Mouse (Mus musculus): ENCODE measurements around the gene Sfmbt2.
"Not testable (repeated sequence)": the region's sequence is repeated elsewhere in the genome, so short reads cannot be mapped to it uniquely, and the experiment has no call there.

The Sfmbt2 gene

DNA sequence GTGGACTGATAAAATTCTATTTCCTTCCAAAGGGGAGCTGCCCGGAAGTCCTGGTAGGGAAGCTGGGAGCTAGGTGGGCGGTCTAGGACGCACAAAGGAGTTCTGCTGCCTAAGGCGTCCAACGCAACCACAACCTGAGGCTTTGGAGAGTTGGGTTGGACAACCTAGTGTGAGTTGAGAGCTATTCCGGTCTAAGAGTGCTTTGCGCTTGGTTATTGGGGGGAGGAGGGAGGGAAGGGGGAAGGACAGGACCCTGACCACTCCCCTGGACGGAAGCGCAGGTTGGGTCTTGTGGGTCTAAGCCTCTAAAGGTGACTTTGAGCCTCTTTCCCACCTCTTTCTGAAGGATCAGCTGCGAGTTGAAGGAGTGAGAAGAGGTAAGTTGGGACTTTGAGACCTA, at the start of gene Sfmbt2:
Gene Sfmbt2 (plus strand): TSS at position 335 of the 400 bp plus-strand sequence.
- DNase-seq (ENCODE audit: low read depth, low spot score): no peak

DNA sequence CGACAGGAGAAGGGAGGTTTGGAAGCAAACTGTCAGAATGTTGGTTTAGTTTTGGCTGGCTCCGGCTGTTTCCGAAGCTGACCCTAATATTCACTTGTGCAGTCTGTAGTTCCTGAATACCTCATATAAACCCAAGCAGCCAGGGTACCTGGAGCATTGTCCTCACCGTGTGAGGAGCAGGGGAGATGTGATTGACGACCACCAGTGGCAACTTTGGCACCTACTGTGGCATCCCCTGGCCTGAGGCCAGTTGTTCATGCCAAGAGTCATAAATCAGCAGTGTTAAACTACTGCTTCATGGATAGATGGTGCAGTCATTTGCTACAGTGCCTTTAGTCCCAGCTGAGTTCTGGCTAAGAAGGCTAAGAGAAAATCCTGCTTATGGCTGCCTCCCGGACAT, 49.2 kb upstream of the Sfmbt2 start:
- DNase-seq (ENCODE audit: low read depth, low spot score): no peak

DNA sequence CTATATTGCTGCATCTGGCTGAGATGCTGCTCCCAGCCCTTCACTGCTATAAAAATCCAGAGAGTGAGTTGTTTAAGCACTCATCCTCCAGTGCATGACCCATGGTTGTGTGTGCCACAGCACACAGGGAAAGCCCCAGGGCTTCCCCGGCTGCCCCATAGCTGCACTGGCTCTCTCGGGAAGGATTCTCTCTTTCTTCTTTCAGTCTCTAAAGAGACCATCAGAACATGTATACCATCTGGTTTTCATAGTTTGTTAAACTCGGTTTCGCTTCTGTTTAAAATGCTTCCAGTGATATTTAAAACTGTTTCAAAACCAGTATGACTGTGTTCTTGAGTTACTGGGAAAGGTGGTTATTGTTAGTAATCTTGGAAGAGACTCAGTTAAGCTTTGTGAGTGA, 47.1 kb upstream of the Sfmbt2 start:
- DNase-seq (ENCODE audit: low read depth, low spot score): no peak

GRCm38 (mm10) chr2:10324980-10325379, 45.3 kb upstream of the Sfmbt2 start:
- no peak for DNase-seq (ENCODE audit: low read depth, low spot score)

DNA sequence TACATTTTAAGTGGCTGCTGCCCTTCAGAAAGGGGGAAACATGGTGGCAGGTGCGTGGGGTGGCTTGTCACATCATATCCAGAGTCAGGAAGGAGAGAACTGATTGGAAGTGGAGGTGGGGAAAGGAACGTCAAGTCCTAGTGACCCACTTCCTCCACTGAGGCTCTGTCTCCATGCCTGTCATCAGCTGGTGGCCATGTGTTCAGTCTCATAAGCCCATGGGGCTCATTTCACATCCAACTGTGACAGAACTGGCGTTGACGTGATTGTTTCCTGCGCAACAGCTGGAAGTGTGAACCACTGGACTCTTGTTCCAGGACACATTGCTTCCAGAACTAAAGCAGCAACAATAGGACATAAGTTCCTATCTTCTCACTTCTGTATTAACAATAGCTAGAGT, 40.1 kb upstream of the Sfmbt2 start:
- DNase-seq (ENCODE audit: low read depth, low spot score): no peak

GRCm38 (mm10) chr2:10334299-10334698, 36.0 kb upstream of the Sfmbt2 start:
- no peak for DNase-seq (ENCODE audit: low read depth, low spot score)

GRCm38 (mm10) chr2:10335037-10335608, 35.2 kb upstream of the Sfmbt2 start:
- DNase-seq (ENCODE audit: low read depth, low spot score): no peak

DNA sequence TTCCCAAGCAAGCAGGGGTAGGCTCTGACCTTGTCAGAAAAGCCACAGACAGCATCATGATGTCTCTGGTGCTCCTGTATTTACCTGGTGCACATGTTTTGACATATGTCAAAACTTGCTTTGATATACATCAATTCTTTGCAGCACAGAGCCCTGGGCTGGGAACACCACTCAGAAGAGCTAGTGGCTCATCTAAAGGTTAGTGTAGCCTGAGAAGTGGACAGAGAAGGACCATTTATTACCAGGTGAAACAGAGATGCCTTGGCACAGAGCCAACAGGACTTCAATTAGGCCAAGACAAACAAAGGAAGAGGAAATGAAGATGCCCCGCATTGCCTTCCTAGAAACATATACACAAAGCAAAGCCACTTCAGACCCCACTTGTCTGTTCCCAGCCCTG, 30.3 kb upstream of the Sfmbt2 start:
- DNase-seq (ENCODE audit: low read depth, low spot score): no peak

DNA sequence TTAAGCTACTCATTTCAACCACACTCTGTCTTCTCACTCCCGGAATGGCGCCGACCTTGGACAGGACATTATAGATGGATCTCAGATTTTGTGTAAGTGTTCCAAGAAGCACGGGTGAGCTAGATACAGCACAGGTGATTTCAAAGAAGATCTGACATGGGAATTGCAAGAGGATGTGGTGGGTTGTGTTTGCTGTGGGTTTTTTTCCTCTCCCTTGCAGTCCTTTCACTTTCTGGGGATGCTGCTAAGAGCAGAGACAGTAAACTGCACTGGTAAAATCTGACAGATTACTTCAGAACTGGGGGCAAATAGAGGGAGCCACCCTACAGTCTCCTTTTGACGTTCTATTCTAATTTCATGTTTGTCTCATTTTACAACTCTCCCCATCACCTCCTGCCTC, 26.8 kb upstream of the Sfmbt2 start:
- DNase-seq (ENCODE audit: low read depth, low spot score): no peak

DNA sequence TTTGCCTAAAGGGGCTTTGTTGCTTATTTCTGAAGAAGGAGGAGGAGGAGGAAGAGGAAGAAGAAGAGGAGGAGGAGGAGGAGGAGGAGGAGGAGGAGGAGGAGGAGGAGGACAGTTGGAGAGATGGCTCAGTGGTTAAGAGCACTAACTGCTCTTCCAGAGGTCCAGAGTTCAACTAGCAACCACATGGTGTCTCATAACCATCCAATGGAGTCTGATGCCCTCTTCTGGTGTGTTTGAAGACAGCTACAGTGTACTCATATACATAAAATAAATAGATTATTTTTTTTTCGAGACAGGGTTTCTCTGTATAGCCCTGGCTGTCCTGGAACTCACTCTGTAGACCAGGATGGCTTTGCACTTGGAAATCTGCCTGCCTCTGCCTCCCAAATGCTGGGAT, 26.2 kb upstream of the Sfmbt2 start:
- not testable (repeated sequence) for DNase-seq (ENCODE audit: low read depth, low spot score)

GRCm38 (mm10) chr2:10347193-10347592, 23.1 kb upstream of the Sfmbt2 start:
- DNase-seq (ENCODE audit: low read depth, low spot score): no peak

- no peak for DNase-seq (ENCODE audit: low read depth, low spot score)
Measured at GRCm38 (mm10) chr2:10348036-10348435, 22.3 kb upstream of the Sfmbt2 start.

DNA sequence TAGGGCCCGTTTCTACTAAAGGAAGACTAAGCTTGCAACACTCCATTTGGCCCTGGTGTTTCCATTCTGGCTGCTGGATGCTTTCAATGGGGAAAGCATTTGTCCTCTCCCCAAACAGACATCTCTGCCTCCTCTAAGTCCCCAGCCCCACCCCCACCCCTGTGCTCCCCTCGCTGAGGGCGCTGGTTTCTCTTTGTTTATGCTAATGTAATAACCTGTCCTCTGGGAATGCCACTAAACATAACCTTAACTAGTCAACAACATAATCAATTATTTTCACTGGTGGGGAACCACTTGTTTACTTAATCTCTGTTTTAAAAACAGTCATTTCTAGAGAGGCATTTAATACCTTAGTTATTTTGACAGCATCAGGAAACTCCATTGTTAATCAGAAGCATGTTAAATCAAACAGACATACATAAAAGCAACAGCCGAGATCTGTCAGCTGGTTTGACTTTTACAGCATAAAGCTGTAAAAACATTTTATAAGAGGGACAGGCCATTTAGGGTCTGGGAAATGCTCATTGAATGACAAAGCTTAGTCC, 20.0 kb upstream of the Sfmbt2 start:
- no peak for DNase-seq (ENCODE audit: low read depth, low spot score)

GRCm38 (mm10) chr2:10351125-10351524, 19.2 kb upstream of the Sfmbt2 start:
- DNase-seq (ENCODE audit: low read depth, low spot score): no peak

- no peak for DNase-seq (ENCODE audit: low read depth, low spot score)
Measured at GRCm38 (mm10) chr2:10352887-10353286, 17.4 kb upstream of the Sfmbt2 start.

DNA sequence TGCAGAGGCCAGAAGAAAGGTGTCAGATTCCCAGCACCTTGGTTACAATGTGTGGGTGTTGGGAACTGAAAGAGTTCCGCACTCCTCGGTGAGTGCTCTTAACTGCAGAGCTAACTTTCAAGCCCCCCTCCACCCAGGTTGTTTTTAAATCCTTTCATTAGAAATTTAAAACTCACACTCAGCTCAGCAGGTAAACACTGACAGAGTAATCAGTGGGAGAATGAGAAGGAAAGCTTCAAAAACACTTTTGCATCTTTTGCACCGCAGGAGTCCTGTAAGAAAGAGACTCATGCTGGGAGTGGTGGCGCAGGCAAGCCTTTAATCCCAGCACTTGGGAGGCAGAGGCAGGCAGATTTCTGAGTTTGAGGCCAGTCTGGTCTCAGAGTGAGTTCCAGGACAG, 16.4 kb upstream of the Sfmbt2 start:
- no peak for DNase-seq (ENCODE audit: low read depth, low spot score)

- no peak for DNase-seq (ENCODE audit: low read depth, low spot score)
Measured at GRCm38 (mm10) chr2:10359861-10360260, 10.4 kb upstream of the Sfmbt2 start.

DNA sequence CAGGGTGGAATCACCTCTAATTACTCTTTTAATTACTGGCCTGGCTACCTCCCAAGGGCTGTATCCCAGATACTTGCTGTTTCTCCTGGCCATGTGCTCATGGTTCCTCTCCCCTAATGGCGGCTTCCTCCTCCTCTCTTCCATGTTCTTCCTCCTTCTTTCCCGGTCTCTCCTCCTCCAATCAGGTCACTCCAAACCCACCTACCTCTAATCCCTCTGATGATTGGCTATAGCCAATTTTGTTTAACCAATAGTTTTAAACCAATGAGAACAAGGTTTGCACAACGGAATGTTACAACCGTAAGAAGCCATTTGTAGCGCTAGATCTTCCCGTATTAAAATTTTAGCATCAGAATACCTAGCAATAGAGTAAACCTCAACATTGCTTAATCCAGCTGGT, 5.2 kb upstream of the Sfmbt2 start:
- DNase-seq (ENCODE audit: low read depth, low spot score): no peak

DNA sequence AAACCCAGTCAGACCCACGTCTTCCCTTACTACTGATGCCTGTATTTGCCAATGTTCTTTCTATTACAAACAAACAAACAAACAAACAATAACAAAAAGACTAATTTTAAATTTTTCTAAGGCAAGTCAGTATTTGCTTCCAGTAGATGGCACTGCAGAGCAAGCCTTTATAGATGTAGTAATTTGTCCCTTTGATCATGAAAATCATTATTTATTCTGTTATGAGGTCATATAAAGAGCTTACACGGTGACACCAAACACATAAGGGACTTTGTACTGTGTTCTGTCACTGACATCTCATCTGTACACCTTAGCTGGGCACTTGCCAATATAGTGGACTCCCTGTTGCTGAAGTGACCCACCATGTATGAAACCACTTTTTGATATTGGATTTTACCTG, 4.0 kb upstream of the Sfmbt2 start:
- DNase-seq (ENCODE audit: low read depth, low spot score): no peak

DNA sequence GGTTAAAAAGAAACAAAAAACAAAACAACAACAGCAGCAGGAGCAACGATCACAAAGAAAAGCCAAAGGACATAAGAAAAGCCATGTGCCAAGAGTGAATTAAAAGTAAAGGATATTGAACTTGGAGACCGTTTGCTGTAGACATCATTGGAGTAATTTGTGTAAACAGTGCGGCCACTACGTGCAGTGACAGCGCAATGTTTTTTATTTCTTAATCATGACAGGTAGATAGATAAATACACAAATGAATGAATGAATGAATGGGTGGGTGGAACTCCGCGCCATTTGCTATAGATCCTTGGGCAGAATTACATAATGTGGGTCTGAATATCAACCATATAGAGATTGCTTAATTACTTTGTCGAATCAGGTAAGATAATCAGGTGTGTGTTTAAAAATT, 634 bp upstream of the Sfmbt2 start:
- DNase-seq (ENCODE audit: low read depth, low spot score): no peak

DNA sequence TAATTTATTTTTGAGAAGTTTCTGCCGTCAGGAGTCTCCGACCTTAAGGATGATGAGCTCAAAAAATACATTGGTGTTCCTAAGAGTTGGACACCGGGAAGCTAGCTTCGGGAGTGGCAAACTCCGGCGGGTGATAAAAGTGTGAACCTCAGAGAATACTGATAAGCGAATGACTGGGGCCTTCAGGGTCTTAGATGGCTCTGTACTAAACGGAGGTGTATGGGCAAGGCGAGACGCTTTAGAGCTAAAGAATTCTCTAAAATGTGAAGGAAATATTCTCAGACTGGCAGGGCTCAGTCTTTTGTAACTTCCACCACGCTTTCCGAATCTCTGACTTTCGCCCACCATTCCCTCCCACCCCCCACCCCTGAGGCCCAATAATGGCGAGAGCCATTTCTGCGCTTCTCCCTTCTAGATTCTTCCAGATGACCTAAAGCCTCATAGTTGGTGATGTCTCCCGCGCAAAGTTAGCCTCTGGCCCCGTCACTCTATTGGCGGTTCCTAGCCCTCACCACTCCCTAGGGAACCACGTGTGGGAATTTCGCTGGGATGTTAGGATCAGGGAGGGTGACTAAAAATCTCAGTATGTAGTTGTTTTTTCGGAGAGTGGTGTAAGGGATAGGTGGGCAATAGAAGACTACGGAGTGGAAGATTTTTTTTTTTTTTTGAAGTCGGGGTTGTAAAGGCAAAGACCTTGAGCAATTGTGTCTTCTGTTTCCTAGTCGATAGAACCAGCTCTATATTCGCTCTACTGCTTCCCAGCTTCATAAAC, 563 bp downstream of the Sfmbt2 start:
- DNase-seq (ENCODE audit: low read depth, low spot score): no peak

GRCm38 (mm10) chr2:10371459-10371817, 1.1 kb downstream of the Sfmbt2 start:
- no peak for DNase-seq (ENCODE audit: low read depth, low spot score)

- DNase-seq (ENCODE audit: low read depth, low spot score): no peak
Measured at GRCm38 (mm10) chr2:10371899-10372298, 1.6 kb downstream of the Sfmbt2 start.

Data from telencephalon, adult 2 months (tissue).